Mouse (Mus musculus) C2C12 (cell line): ENCODE measurements around the gene Gm21677. TPM values are rescaled to one million over a fixed set of nuclear protein-coding genes. Genes with fewer than 3 reads are reported as not detected.
"Not testable (repeated sequence)": the region's sequence is repeated elsewhere in the genome, so short reads cannot be mapped to it uniquely, and the experiment has no call there.

Experiments used
- H3K27me3 ChIP-seq: one replicate; pipeline ENCODE4 v1.6.1; 2011; ENCODE audit not compliant: control insufficient read depth, insufficient read depth, insufficient read length
- H3K36me3 ChIP-seq: one replicate; pipeline ENCODE4 v1.6.1; 2011; ENCODE audit not compliant: control insufficient read depth, insufficient read depth
- H3K4me3 ChIP-seq: one replicate; pipeline ENCODE4 v1.5.1; 2011; ENCODE audit warnings: mild to moderate bottlenecking, control low read depth; ENCODE audit not compliant: poor library complexity, insufficient read depth, severe bottlenecking
- H3K79me2 ChIP-seq: one replicate; pipeline ENCODE4 v1.6.1; 2011; ENCODE audit not compliant: control insufficient read depth, insufficient read depth
- H3K79me3 ChIP-seq: one replicate; pipeline ENCODE4 v1.6.1; 2011; ENCODE audit warnings: low read depth, control low read depth
- H3ac ChIP-seq: one replicate; pipeline ENCODE3; 2011; ENCODE audit warnings: low read depth; ENCODE audit not compliant: control insufficient read depth, insufficient read length
- long read RNA-seq, 2 experiments: library from polyadenylated mRNA; unstranded; transcript quantifications; one replicate each; pipeline ENCODE4 v2.0.0; 2019 to 2020
- polyA plus RNA-seq: library from polyadenylated mRNA; unstranded; fragments of >200 nt; fragmentation: generic; extraction: Trizol; gene quantifications from one replicate; pipeline ENCODE4 v1.2.1, GENCODE M21; 2012; ENCODE audit warnings: missing spikeins

Gene Gm21677
- polyA plus RNA-seq: not detected
- long read RNA-seq, experiment 1: 0 reads
- long read RNA-seq, experiment 2: 0 reads

- not testable (repeated sequence) for H3K36me3 ChIP-seq, H3K79me2 ChIP-seq, H3K27me3 ChIP-seq, H3K79me3 ChIP-seq, H3K4me3 ChIP-seq, H3ac ChIP-seq
These were observed at the start of gene Gm21677 for GRCm38 (mm10) chrY:3306349-3306748. Gm21677 (minus strand) TSS chrY:3306449.

- not testable (repeated sequence) for H3ac ChIP-seq, H3K79me3 ChIP-seq, H3K36me3 ChIP-seq, H3K27me3 ChIP-seq, H3K4me3 ChIP-seq, H3K79me2 ChIP-seq
These were observed 39.0 kb upstream of the Gm21677 start, which contains the start of gene Gm21693 for GRCm38 (mm10) chrY:3345229-3345628. Gm21693 (minus strand) TSS chrY:3345329.

- not testable (repeated sequence) for H3K4me3 ChIP-seq, H3K79me2 ChIP-seq, H3K79me3 ChIP-seq, H3K36me3 ChIP-seq, H3ac ChIP-seq, H3K27me3 ChIP-seq
These were observed 34.4 kb upstream of the Gm21677 start for GRCm38 (mm10) chrY:3340661-3341060.

Other genes starting within 250 kb of the Gm21677 start
- gene Gm21693, start 38.9 kb upstream of the Gm21677 start, polyA plus RNA-seq: not detected
- gene Gm21704, start 103.7 kb upstream of the Gm21677 start, polyA plus RNA-seq: not detected
- gene Gm21708, start 103.7 kb upstream of the Gm21677 start, polyA plus RNA-seq: not detected